In the genomic region with DNA sequence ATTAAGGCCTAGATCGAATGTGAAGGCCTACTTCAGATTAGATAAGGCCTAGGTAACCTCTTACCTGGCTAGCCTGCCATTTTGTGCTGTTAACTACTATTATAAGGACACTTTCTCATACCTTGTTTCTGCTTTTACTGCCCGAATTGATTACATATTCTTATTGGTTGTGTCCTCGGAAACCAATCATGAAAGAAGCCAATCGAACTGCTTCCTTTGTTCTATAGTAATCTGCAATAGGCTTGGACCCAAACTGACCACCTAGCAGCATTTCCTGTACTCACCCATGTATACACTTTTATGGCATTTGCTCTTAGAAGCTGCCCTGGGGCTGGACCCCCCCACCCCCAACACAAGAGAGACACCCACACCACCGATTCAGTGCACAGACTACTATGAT, we compare ENCODE assay signal across 20 mouse cellular contexts. TPM values are rescaled to one million over a fixed set of nuclear protein-coding genes. Genes with fewer than 3 reads are reported as not detected.
"Had no signal": no experiment of that assay in that cellular context is flagged by ENCODE, and none has a peak within 500 bp of the region (broad histone marks: within the 10 kb centered on the region; RNA-seq: fewer than 3 reads in every experiment).

No protein-coding gene starts in this region.

- H3K4me1 ChIP-seq: liver, embryonic 13.5 days; liver, embryonic 15.5 days; lung, embryonic 15.5 days; neural tube, embryonic 15.5 days had no signal

- H3K9ac ChIP-seq: liver, embryonic 13.5 days; liver, embryonic 15.5 days; liver, postnatal 0 days; lung, embryonic 15.5 days; neural tube, embryonic 13.5 days; neural tube, embryonic 15.5 days had no signal

- H3K27ac ChIP-seq: liver, embryonic 13.5 days; liver, embryonic 15.5 days; lung, embryonic 15.5 days; midbrain, embryonic 10.5 days; neural tube, embryonic 13.5 days; neural tube, embryonic 15.5 days had no signal

- DNase-seq: liver, embryonic 13.5 days; lung, adult 2 months; lung, postnatal 14 days; lung, postnatal 4 days; right cerebral cortex, adult 18-20 months; right cerebral cortex, postnatal 25 days; right cerebral cortex, postnatal 4 days; spleen, adult 18-20 months; thymus, adult 18-20 months; thymus, postnatal 36 days had no signal

- H3K4me3 ChIP-seq: liver, embryonic 13.5 days; liver, embryonic 15.5 days; lung, embryonic 15.5 days; midbrain, embryonic 10.5 days; myocyte; neural tube, embryonic 13.5 days; neural tube, embryonic 15.5 days had no signal

- H3K9me3 ChIP-seq: liver, embryonic 13.5 days; liver, embryonic 15.5 days; lung, embryonic 15.5 days; neural tube, embryonic 15.5 days had no signal

- H3K4me2 ChIP-seq: liver, embryonic 13.5 days; liver, embryonic 15.5 days; lung, embryonic 15.5 days; neural tube, embryonic 13.5 days; neural tube, embryonic 15.5 days had no signal

- H3K27me3 ChIP-seq: lung, embryonic 15.5 days; neural tube, embryonic 13.5 days; neural tube, embryonic 15.5 days had no signal

- ATAC-seq: liver, postnatal 0 days; lung, postnatal 0 days; midbrain, embryonic 16.5 days had no signal

- H3K36me3 ChIP-seq: liver, embryonic 13.5 days; liver, embryonic 15.5 days; lung, embryonic 15.5 days; neural tube, embryonic 13.5 days; neural tube, embryonic 15.5 days had no signal

RNA-seq across cellular contexts. Expression of gene H60b, which starts 15.5 kb away (rescaled TPM):
- polyA plus RNA-seq: liver, embryonic 15.5 days; liver, postnatal 0 days; lung, adult 2 months; small intestine, adult 2 months had no signal
